Mouse (Mus musculus) hindbrain, embryonic 14.5 days (tissue): ENCODE measurements around the gene Ptma. TPM values are rescaled to one million over a fixed set of nuclear protein-coding genes. Genes with fewer than 3 reads are reported as not detected.
A peak's percentile ranks its signal among the peaks of the same experiment; 100 is the strongest.

Experiments
- ATAC-seq: fragments of 200-750 bp; cut with Nextera tagmentation; 2 replicates; pipeline ENCODE4 v1.8.0; 2017; ENCODE audit warnings: moderate number of reproducible peaks, mild to moderate bottlenecking, moderate TSS enrichment, moderate library complexity; ENCODE audit not compliant: low FRiP score
- DNase-seq: peaks from one replicate; pipeline ENCODE4 v3.0.0-alpha.2; 2015; ENCODE audit warnings: low spot score
- H3K27ac ChIP-seq: fragments of 300-500 bp; sonication (generic); 2 replicates; pipeline ENCODE4 v1.5.1; 2014; ENCODE audit warnings: mild to moderate bottlenecking, moderate library complexity
- H3K27me3 ChIP-seq: fragments of 300-500 bp; sonication (generic); 2 replicates; pipeline ENCODE4 v1.6.1; 2014; ENCODE audit warnings: mild to moderate bottlenecking, low read length, mixed read lengths; ENCODE audit not compliant: control insufficient read depth, insufficient read depth
- H3K36me3 ChIP-seq: fragments of 300-500 bp; sonication (generic); replicated peaks from 2 replicates; pipeline ENCODE4 v1.6.1; 2014; ENCODE audit not compliant: control insufficient read depth, insufficient read depth
- H3K4me1 ChIP-seq: fragments of 300-500 bp; sonication (generic); replicated peaks from 2 replicates; pipeline ENCODE4 v1.6.1; 2014; ENCODE audit warnings: antibody characterized with exemption, low read length, mixed read lengths; ENCODE audit not compliant: control insufficient read depth, insufficient read depth
- H3K4me2 ChIP-seq: fragments of 300-500 bp; sonication (generic); replicated peaks from 2 replicates; pipeline ENCODE4 v1.6.1; 2014; ENCODE audit warnings: mild to moderate bottlenecking, moderate library complexity
- H3K4me3 ChIP-seq: fragments of 300-500 bp; sonication (generic); replicated peaks from 2 replicates; pipeline ENCODE4 v1.5.1; 2014; ENCODE audit warnings: mild to moderate bottlenecking, low read length
- H3K9ac ChIP-seq: fragments of 300-500 bp; sonication (generic); 2 replicates; pipeline ENCODE4 v1.6.1; 2014
- H3K9me3 ChIP-seq: fragments of 300-500 bp; sonication (generic); 2 replicates; pipeline ENCODE4 v1.6.1; 2016; ENCODE audit warnings: low read length; ENCODE audit not compliant: control insufficient read depth
- WGBS: fragments of 180-500 bp; shearing (Covaris S2); extraction: QIAGEN DNeasy Blood & Tissue Kit; methylation state at CpG from one replicate; pipeline ENCODE4 v1.1.7; 2014; 5-methylcytosine and 5-hydroxymethylcytosine counted together
- polyA plus RNA-seq: library from polyadenylated mRNA; unstranded; fragments of >200 nt; fragmentation: Nextera tagmentation; extraction: Ambion mirVana; gene quantifications from 2 replicates; pipeline ENCODE4 v1.2.1, GENCODE M21; 2014

The Ptma gene
- polyA plus RNA-seq, 1 experiment from 2014 or later, result 1,692 TPM

DNA sequence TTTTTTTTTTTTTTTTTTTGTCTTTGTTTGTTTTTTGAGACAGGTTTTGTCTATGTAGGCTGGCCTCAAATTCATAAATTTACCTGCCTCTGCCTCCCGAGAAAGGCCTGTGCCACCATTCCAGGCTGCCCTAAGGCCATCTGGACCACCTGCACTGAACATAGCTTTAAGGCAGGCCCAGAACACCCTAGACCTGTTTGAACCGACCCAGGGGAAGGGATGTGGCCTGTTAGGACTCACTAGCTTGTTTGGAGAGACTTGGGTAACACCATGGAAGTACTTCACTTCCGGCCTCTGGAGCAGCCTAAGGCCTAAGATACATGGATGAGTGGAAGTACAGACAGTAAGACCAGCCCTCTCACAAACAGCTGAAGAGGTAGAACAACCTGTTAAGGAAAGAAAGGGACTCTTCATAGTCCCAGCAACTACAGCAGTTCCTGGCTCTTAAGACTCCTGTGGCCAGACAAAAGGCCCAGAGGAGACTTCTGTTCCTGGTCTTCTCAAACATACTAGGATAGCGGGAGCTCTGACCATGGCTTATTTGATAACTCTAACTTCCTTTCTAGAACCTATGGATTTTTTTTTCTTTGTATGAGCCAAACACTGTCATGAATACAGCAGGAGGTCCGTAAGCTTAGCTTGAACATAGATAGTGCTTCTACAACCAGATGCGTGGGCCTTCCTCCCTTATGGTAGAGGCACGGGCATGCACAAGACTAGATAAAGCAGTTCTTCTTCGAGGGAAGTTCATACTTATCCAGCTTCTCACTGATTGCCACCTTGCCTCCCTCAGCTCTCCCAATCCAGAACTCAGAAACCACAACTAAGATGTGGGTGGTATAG, 2.5 kb upstream of the Ptma start:
- no peak for ATAC-seq
- peak overlapping the region; percentile 100 for H3K27ac ChIP-seq
- H3K27me3 ChIP-seq, result no peaks in the 10 kb centered on the region
- H3K4me2 ChIP-seq, result peak overlapping the region; percentile 97
- peak overlapping the region; percentile 63 for H3K9ac ChIP-seq
- peaks cover 2% of the 10 kb centered on the region; the same call in 1 of the 2 replicates for H3K36me3 ChIP-seq
- DNase-seq, result no peak
- H3K4me1 ChIP-seq, result peaks cover 11% of the 10 kb centered on the region; the same call in 1 of the 2 replicates
- 86% methylated on average over 8 of the region's 8 CpGs for WGBS
- H3K9me3 ChIP-seq, result no peaks in the 10 kb centered on the region
- H3K4me3 ChIP-seq, result peak overlapping the region; percentile 52; the same call in 1 of the 2 replicates

DNA sequence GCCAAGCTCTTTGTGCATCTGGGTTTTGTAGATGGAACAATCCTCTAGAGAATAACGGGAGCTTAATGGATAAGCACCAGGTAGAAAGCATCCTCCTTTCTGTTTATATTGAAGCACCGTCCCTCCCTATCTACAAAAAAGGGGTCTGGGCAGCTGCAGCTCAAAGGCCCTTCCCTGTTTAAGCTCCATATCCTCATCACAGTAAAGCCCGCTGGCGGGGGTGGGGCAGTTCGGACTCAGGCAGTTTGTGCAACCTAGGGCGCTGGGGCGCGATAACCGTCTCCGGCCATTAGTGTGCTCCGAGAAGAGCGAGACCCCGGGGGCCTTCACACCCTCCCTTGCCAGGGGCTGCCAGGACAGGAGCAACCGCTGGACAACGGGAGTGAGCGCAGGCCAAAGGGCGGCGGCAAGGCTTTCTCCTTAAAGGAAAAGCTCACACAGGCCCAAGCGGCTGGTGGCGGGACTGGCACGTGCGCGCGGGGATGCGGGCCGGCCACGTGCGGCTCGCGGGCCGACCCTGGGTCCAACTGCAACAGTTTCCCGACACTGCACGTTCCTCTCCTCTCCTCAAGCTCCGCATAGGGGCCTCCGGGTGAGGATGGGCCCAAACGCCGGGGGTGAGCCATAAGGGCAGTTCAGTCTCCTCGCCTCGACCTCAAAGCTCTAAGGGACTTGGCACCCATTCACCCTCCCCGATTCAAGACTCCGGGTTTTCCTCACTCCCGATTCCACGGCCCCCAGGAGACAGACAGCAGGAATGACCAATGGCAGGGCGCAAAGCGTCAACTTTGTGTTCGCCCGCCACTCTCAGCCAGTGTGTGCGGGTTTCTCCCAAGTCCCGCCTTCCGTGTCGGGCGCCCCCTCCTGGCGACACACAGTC, 1.7 kb upstream of the Ptma start:
- ATAC-seq, result peak; percentile 76
- peak; percentile 100 for DNase-seq
- 2% methylated on average over 52 of the region's 53 CpGs for WGBS

DNA sequence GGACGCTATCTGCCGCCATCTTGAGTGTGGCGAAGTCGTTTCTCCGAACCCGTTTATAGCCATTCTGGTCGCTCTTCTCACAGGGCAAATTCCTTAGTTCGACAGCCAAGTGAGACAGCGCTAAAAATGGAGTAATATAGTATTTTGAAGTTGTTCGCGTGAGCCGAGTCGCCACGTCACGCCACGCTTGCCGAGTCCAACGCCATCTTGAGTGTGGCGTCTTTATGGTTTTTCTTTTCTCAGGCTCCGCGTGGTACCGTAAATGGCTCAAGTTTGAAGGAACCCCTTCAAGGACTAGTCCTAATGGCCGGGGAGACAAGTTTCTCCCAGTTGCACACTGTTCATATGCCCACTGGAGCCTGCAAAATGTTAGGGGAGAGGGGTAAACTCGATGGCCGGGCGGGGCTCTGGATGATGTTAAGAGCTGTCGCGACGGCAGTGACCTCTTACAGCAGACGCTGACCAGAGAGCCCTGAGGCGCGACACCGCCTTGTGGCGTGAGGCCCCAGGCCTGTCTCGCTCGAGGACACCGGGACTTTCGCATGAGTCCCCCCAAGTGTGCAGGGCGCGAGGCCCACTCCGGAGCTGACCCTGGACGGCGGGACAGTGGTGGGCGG, 919 bp upstream of the Ptma start:
- H3K9ac ChIP-seq, result peak overlapping the region; percentile 93
- H3K4me2 ChIP-seq, result peak overlapping the region; percentile 97

More for the DNA sequence above, 1.7 kb upstream of the Ptma start:
- H3K36me3 ChIP-seq, result peaks cover 10% of the 10 kb centered on the region
- no peaks in the 10 kb centered on the region for H3K27me3 ChIP-seq
- H3K9me3 ChIP-seq, result no peaks in the 10 kb centered on the region
- peak overlapping the region; percentile 52 for H3K4me3 ChIP-seq
- H3K4me2 ChIP-seq, result peak overlapping the region; percentile 97
- H3K27ac ChIP-seq, result peak overlapping the region; percentile 100
- H3K4me1 ChIP-seq, result peaks cover 19% of the 10 kb centered on the region
- peak overlapping the region; percentile 93 for H3K9ac ChIP-seq

GRCm38 (mm10) chr1:86526789-86527598, 468 bp downstream of the Ptma start:
- peak; percentile 4; the same call in 1 of the 2 replicates for ATAC-seq

More for the DNA sequence above, 919 bp upstream of the Ptma start:
- Histone ChIP-seq H3K27me3 (no peaks in the 10 kb centered on the region), H3K4me1 (peaks cover 21% of the 10 kb centered on the region), H3K27ac (peak overlapping the region; percentile 100), H3K9me3 (no peaks in the 10 kb centered on the region), H3K4me3 (peak overlapping the region; percentile 52), H3K36me3 (peaks cover 12% of the 10 kb centered on the region)
- ATAC-seq, result peak; percentile 10
- WGBS, result under 1% methylated on average over 44 of the region's 44 CpGs
- no peak for DNase-seq

DNA sequence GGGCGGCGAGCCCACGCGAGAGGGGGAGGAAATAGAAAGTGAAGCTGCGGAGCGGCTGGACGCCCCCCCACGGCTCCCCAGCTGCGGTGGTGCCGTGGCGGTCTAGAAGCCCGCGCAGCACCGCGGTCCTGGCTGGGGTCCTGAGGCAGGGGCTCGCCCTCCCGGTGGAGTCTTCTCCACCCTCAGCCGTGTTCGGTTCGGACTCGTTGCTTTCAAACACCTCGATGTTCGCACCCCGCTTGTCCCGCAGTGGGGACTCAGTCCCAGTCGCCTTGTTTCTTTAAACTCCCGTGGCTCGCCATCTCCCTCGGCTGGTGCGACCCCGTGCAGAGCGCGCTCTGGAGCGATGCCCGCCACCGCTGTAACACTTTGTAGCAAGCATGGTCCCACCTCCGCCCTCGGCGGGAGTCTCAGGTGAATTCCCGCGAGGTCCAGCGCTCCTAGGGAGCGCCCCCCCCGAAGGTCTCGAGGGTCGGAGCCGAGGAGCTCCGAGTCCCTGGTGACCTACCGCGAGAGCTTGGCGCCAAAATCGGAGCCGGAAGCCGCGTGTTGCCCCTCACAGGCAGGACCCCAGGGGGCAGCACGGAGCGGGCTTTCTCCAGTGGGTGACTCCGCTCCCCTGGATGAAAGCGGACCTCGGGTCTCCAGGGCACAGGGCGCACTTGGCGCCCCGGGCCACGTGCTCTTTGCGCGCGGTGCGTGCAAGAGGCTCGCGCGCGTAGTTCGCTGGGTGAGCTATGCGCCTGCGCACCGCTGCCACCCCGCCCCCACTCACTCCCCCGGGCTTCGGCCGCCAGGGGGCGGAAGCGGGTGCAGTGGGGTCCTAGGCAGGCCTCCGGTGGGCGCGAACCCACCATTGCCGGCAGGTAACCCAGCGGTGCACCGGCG, 1.3 kb downstream of the Ptma start:
- Histone ChIP-seq H3K9me3 (no peaks in the 10 kb centered on the region), H3K9ac (peak overlapping the region; percentile 99), H3K27me3 (no peaks in the 10 kb centered on the region), H3K27ac (peak overlapping the region; percentile 93), H3K4me3 (peak overlapping the region; percentile 73), H3K36me3 (peaks cover 26% of the 10 kb centered on the region), H3K4me1 (peaks cover 40% of the 10 kb centered on the region), H3K4me2 (peak overlapping the region; percentile 85)
- WGBS, result under 1% methylated on average over 87 of the region's 89 CpGs
- no peak for ATAC-seq
- DNase-seq, result peak; percentile 89

More at GRCm38 (mm10) chr1:86526789-86527598, 468 bp downstream of the Ptma start:
- Histone ChIP-seq H3K4me3 (peak overlapping the region; percentile 73), H3K9ac (peak overlapping the region; percentile 99), H3K27ac (peak overlapping the region; percentile 93), H3K9me3 (no peaks in the 10 kb centered on the region), H3K36me3 (peaks cover 26% of the 10 kb centered on the region), H3K27me3 (no peaks in the 10 kb centered on the region), H3K4me1 (peaks cover 35% of the 10 kb centered on the region), H3K4me2 (peak overlapping the region; percentile 85)
- under 1% methylated on average over 106 of the region's 111 CpGs for WGBS
- DNase-seq, result no peak

- Histone ChIP-seq H3K27me3 (no peaks in the 10 kb centered on the region), H3K9me3 (no peaks in the 10 kb centered on the region), H3K27ac (peak overlapping the region; percentile 93), H3K4me3 (peak overlapping the region; percentile 73), H3K4me1 (peaks cover 40% of the 10 kb centered on the region), H3K36me3 (peaks cover 26% of the 10 kb centered on the region), H3K4me2 (peak overlapping the region; percentile 85), H3K9ac (peak overlapping the region; percentile 99)
- under 1% methylated on average over 15 of the region's 15 CpGs for whole genome bisulfite sequencing
- ATAC-seq (no peak), DNase-seq (no peak)
These were observed 2.1 kb downstream of the Ptma start for GRCm38 (mm10) chr1:86528571-86529180.

DNA sequence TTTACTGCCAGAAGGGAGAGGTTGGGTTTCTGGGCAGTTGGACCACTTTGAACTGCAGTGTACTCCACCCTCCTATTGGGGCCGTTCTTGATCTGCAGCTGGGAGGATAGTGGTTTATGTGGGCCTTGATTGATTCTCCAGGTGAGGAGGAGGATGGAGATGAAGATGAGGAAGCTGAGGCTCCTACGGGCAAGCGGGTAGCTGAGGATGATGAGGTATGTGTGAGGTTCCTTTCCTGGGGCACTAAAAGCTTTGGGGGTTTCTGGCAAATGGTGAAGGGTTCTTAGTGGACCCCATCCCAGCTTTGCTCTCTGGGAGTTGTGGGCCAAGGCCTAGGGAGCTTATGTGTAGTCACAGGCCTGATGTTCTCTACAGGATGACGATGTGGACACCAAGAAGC, 3.1 kb downstream of the Ptma start:
- no peaks in the 10 kb centered on the region for H3K27me3 ChIP-seq
- peak overlapping the region; percentile 85 for H3K4me2 ChIP-seq
- H3K9ac ChIP-seq, result peak overlapping the region; percentile 99
- peaks cover 32% of the 10 kb centered on the region for H3K4me1 ChIP-seq
- WGBS, result 44% methylated on average over 4 of the region's 4 CpGs
- peak overlapping the region; percentile 73 for H3K4me3 ChIP-seq
- peaks cover 26% of the 10 kb centered on the region for H3K36me3 ChIP-seq
- DNase-seq (no peak), ATAC-seq (no peak)
- no peaks in the 10 kb centered on the region for H3K9me3 ChIP-seq
- no peak overlapping the region for H3K27ac ChIP-seq
